Mouse (Mus musculus) adrenal gland, adult 2 months (tissue): ENCODE results near the gene Cfd. TPM values are rescaled to one million over a fixed set of nuclear protein-coding genes. Genes with fewer than 3 reads are reported as not detected.

Experiments used
- DNase-seq: peaks from one replicate; pipeline ENCODE4 v3.0.0; 2021
- microRNA-seq, 2 experiments: library from miRNA; unstranded; fragments of <30 nt; microRNA quantifications; one replicate each; pipeline ENCODE4 v1.2.0; 2021
- polyA plus RNA-seq: library from polyadenylated mRNA; depleted of rRNA; stranded (reverse); fragments of >200 nt; gene quantifications from 2 replicates; pipeline ENCODE4 v1.2.3, GENCODE M21; 2012; rRNA removed
- total RNA-seq, 2 experiments: library from RNA; stranded (reverse); gene quantifications; 2 replicates each; pipeline ENCODE4 v1.2.3; 2021

Cfd gene
- total and polyA plus RNA-seq, 3 experiments = 2,358 to 4,988 (median 4,405) TPM

DNA sequence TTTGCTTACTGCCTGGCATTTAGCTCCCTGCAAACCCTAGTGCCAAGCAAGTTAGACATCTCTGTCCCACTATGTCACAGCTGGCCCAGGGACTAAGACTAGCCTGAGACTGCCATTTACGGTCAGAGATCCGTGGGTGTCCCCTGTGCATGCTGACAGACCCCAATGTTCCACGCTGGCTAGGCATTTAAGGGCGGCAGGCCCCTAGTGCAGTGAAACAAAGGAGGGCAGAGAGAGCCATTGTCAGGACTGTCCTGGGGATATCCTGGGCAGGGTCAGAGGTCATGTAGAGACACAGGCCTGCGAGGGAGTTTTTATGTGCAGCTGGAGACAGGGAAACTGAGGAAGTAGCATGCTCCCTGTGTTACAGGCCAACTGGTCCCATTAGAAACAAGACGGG, 43.2 kb downstream of the Cfd start:
- DNase-seq = no peak

DNA sequence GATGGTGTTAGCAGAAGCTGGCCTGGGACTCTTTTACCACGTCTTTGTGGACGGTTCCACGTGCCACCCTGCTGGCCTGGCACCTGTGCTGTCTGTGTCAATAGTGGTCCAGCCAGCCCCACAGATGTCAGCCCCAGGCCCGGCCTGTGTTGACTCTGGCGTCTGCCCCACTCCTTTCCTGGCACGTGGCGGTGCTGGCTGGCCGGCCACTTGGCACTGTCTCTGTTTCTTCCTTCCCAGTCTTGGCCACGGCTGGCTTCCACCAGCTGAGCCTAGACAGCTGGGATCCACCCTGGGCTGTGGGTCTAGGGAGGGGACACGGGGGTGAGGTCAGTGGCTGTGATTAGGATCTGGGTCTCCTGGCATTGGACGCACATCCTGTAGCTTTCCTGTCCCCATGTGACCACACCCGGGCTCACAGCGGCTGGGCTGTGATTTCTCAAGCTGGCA, 43.6 kb downstream of the Cfd start:
- DNase-seq = peak; percentile 89

DNA sequence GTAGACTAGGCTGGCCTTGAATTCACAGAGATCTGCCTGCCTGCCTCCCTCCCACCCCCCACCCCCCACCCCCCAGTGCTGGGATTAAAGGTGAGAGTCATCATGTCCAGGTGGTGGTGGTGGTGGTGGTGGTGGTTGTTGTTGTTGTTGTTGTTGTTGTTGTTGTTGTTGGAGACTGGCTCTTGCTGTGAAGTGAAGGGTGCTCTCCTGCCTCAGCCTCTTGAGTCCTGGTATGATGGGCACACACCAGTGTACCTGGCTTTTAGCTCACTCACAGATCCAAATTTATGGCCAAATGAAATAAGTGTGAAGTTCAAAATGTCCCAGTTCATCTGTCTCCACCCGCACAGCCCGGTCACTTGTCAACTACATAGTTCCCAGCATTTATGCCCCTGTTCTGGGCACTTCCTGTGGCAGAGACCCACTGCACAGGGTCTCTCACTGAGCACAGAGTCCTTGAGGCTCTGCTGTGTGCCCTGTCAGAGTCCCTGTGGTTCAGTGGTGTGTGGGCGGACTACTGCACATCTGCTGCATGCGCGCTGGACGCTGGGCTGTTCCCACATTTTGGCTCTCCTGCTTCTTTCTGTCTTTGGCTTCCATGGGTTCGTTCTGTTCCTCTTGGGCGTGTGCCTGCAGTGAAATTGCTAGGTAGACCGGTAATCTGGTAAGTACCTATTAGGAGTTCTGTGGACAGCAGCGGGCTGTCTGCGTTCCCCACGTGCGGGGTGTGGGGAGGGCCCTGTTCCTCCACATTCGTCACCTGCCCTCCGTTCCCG, 44.3 kb downstream of the Cfd start:
- no peak for DNase-seq

DNA sequence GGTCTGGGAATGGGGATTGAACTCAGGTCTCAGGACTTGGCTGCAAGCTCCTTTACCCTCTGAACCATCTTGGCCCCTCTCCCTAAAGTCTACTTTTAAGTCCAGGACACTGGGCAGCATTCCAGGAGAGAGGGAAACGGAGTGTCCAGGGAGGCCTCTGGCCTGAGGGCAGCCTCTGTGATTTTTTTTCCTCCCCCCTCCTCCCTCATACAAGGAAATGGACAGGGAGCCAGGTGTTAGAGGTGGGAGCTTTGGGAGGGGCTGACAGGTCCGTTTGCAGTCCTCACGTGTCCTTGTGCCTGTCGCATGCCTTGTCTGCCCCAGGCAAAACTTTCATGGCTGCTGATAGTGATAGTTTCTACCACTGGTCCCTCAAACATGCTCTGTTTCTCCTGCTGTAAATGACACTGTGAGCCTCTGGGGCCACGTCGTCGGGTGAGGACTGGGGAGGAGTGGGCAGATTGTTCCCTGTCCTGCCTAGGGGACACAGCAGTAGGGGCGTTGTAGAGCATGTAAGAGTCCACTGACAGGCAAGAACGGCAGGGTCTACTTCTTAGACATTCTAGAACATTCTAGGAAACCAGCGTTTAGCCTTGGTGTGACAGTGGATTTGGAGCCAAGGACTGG, 45.7 kb downstream of the Cfd start:
- DNase-seq = peak; percentile 49

DNA sequence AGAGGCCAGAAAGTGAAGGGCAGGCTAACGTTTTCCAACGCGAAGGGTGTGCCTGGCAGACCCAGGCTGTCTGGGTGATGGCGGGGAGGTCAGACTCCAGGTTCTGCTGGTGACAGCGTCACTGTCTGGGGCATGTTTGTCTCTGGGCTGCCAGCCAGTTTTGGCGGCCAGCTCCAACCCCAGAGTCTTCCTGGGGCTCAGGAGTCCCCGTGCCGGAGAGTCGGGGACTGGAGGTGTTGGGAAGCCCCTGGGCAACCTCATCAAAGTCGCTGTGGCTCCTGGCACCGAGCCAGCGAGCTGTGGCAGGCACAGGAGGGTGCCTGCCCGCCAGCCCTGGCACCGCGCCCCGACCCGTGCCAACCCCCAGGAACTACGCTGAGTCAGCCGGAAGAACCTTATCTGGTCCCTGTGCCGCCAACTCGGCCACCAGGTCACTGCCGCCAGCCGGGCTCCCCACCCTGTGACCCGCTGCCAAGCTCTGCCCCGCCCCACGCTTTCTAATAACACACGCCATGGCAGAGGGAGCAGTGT, 46.3 kb downstream of the Cfd start:
- peak; percentile 95 for DNase-seq

DNA sequence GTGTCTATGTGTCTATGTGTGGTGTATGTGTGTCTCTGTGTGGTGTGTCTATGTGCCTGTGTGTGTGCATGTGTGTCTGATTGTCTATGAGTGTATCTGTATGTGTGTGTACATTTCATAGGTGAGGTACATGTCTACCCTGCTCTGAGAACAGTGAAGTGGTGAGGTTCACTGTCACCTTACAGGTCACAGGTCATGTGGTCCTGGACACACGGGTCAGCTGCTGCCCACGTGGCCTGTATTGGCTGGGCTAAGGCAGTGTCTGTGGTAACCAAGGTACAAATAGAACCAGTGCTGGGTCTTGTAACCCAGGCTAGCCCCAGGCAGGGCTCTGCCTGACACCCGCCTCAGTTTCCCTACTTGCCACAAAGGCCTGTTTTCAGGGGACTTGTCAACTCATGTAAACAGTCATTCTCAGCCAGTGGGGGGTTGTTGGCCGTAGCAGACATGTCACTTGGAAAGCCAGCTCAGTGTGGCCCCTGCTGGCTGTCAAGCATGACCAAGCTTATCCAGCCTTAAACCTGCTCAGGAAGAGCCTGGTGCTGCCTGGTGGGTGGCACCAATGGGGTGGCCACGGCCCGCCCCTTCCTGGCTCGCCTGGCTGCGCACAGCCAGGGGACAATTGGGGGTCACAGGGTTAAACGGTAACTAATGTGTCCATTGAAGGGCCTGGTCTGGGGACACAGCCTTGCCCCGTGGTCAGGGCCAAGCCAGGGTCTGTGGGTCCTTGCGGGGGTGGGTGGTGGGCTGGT, 47.3 kb downstream of the Cfd start:
- no peak for DNase-seq

DNA sequence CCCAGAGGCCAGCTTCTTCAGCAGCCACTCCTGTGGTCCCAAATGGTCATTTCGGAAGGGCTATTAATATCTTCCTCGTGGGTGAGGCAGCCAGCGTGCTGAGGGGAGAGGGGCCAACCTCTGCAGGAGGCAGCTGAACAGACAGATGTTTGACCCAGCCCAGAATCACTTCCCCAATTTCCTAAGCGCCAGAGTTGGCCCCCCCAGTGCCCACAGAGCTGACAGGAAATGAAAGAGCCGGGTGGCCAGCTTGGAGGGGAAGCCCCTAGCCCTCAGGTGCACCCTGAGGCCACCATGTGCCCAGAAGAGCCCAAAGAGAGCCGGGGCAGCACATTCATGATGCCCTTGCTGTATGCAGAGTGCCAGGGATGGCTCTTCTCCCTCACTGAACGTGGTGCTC, 50.1 kb downstream of the Cfd start:
- DNase-seq = no peak

Small RNA genes lying within 50 kb of the gene (microRNA-seq; reads per million reads assigned to microRNA genes)
- gene Mir6910 = 0 reads per million in 2 experiments

Other genes starting within 250 kb of the Cfd start
Only the 30 nearest of the 35 such genes appear.
- gene Tpgs1, start 221.5 kb upstream of the Cfd start, total RNA-seq = 10 to 100 TPM; 29.5 to 40.7 TPM
- gene Tpgs1, start 221.5 kb upstream of the Cfd start, polyA plus RNA-seq = 147 and 149 TPM in 2 replicates
- gene Cdc34, start 208.7 kb upstream of the Cfd start, total RNA-seq = 100 to 1,000 TPM in 1 of 2 experiments, 10 to 100 TPM in 1; 87.7 to 122 TPM
- gene Cdc34, start 208.7 kb upstream of the Cfd start, polyA plus RNA-seq = 174 and 205 TPM in 2 replicates
- 1 to 10 TPM; 1.0 to 2.2 TPM for gene Gzmm, start 201.8 kb upstream of the Cfd start, total RNA-seq
- 0.52 and 0.55 TPM in 2 replicates for gene Gzmm, start 201.8 kb upstream of the Cfd start, polyA plus RNA-seq
- gene Bsg, start 186.4 kb upstream of the Cfd start, total RNA-seq = 100 to 1,000 TPM; 588 to 674 TPM
- 314 and 321 TPM in 2 replicates for gene Bsg, start 186.4 kb upstream of the Cfd start, polyA plus RNA-seq
- gene Hcn2, start 174.2 kb upstream of the Cfd start, total RNA-seq = 1 to 10 TPM; 5.9 to 6.0 TPM
- 20.2 and 27.8 TPM in 2 replicates for gene Hcn2, start 174.2 kb upstream of the Cfd start, polyA plus RNA-seq
- 10 to 100 TPM; 55.4 to 62.8 TPM for gene Polrmt, start 144.3 kb upstream of the Cfd start, total RNA-seq
- gene Polrmt, start 144.3 kb upstream of the Cfd start, polyA plus RNA-seq = 87.6 and 89.0 TPM in 2 replicates
- not detected for gene Fgf22, start 135.8 kb upstream of the Cfd start, total RNA-seq
- gene Fgf22, start 135.8 kb upstream of the Cfd start, polyA plus RNA-seq = 0.18 and 0.68 TPM in 2 replicates
- 10 to 100 TPM; 51.6 to 51.8 TPM for gene Rnf126, start 123.9 kb upstream of the Cfd start, total RNA-seq
- gene Rnf126, start 123.9 kb upstream of the Cfd start, polyA plus RNA-seq = 222 and 226 TPM in 2 replicates
- gene Fstl3, start 113.6 kb upstream of the Cfd start, total RNA-seq = 10 to 100 TPM in 1 of 2 experiments, 1 to 10 TPM in 1; 10.0 to 37.2 TPM
- gene Fstl3, start 113.6 kb upstream of the Cfd start, polyA plus RNA-seq = 47.0 and 74.7 TPM in 2 replicates
- gene Prss57, start 99.9 kb upstream of the Cfd start, total RNA-seq = under 1 TPM in 1 of 2 experiments, not detected in 1; 0.21 TPM
- 0.28 TPM in 1 of 2 replicates, not detected in the other for gene Prss57, start 99.9 kb upstream of the Cfd start, polyA plus RNA-seq
- gene Palm, start 97.3 kb upstream of the Cfd start, total RNA-seq = 100 to 1,000 TPM in 1 of 2 experiments, 10 to 100 TPM in 1; 68.1 to 105 TPM
- 138 and 146 TPM in 2 replicates for gene Palm, start 97.3 kb upstream of the Cfd start, polyA plus RNA-seq
- gene Misp, start 69.9 kb upstream of the Cfd start, total RNA-seq = under 1 TPM; 0.31 to 0.32 TPM
- 0.03 and 0.10 TPM in 2 replicates for gene Misp, start 69.9 kb upstream of the Cfd start, polyA plus RNA-seq
- 100 to 1,000 TPM; 217 to 332 TPM for gene Ptbp1, start 36.4 kb upstream of the Cfd start, total RNA-seq
- gene Ptbp1, start 36.4 kb upstream of the Cfd start, polyA plus RNA-seq = 175 and 259 TPM in 2 replicates
- under 1 TPM; 0.62 to 0.63 TPM for gene Prtn3, start 16.4 kb upstream of the Cfd start, total RNA-seq
- gene Prtn3, start 16.4 kb upstream of the Cfd start, polyA plus RNA-seq = 3.4 and 4.1 TPM in 2 replicates
- 1 to 10 TPM; 1.2 to 2.2 TPM for gene Plppr3, start 16.2 kb upstream of the Cfd start, total RNA-seq
- 4.2 and 4.6 TPM in 2 replicates for gene Plppr3, start 16.2 kb upstream of the Cfd start, polyA plus RNA-seq
- under 1 TPM; 0.49 to 0.79 TPM for gene Elane, start 4.6 kb upstream of the Cfd start, total RNA-seq
- 0.34 and 1.1 TPM in 2 replicates for gene Elane, start 4.6 kb upstream of the Cfd start, polyA plus RNA-seq
- gene Med16, start 18.1 kb downstream of the Cfd start, total RNA-seq = 10 to 100 TPM; 38.4 to 43.0 TPM
- 126 and 132 TPM in 2 replicates for gene Med16, start 18.1 kb downstream of the Cfd start, polyA plus RNA-seq
- gene Gm26602, start 20.0 kb downstream of the Cfd start, total RNA-seq = not detected
- gene Gm26602, start 20.0 kb downstream of the Cfd start, polyA plus RNA-seq = not detected in 2 replicates
- 1 to 10 TPM; 1.4 TPM for gene Kiss1r, start 26.1 kb downstream of the Cfd start, total RNA-seq
- 11.8 and 15.1 TPM in 2 replicates for gene Kiss1r, start 26.1 kb downstream of the Cfd start, polyA plus RNA-seq
- gene R3hdm4, start 30.4 kb downstream of the Cfd start, total RNA-seq = 10 to 100 TPM; 87.8 to 93.5 TPM
- gene R3hdm4, start 30.4 kb downstream of the Cfd start, polyA plus RNA-seq = 197 and 231 TPM in 2 replicates
- 1 to 10 TPM; 4.6 to 6.5 TPM for gene Arid3a, start 36.2 kb downstream of the Cfd start, total RNA-seq
- gene Arid3a, start 36.2 kb downstream of the Cfd start, polyA plus RNA-seq = 5.9 and 9.1 TPM in 2 replicates
- 10 to 100 TPM; 29.4 to 31.5 TPM for gene Wdr18, start 69.3 kb downstream of the Cfd start, total RNA-seq
- 66.1 and 66.8 TPM in 2 replicates for gene Wdr18, start 69.3 kb downstream of the Cfd start, polyA plus RNA-seq
- gene Grin3b, start 79.9 kb downstream of the Cfd start, total RNA-seq = under 1 TPM in 1 of 2 experiments, not detected in 1; 0.31 TPM
- 0.09 and 0.17 TPM in 2 replicates for gene Grin3b, start 79.9 kb downstream of the Cfd start, polyA plus RNA-seq
- gene Tmem259, start 93.5 kb downstream of the Cfd start, total RNA-seq = 100 to 1,000 TPM; 142 to 143 TPM
- 619 and 624 TPM in 2 replicates for gene Tmem259, start 93.5 kb downstream of the Cfd start, polyA plus RNA-seq
- 10 to 100 TPM; 29.5 to 50.1 TPM for gene Cnn2, start 97.7 kb downstream of the Cfd start, total RNA-seq
- gene Cnn2, start 97.7 kb downstream of the Cfd start, polyA plus RNA-seq = 53.0 and 58.8 TPM in 2 replicates
- 10 to 100 TPM; 18.4 to 22.9 TPM for gene Abca7, start 105.6 kb downstream of the Cfd start, total RNA-seq
- 28.6 TPM in 2 replicates for gene Abca7, start 105.6 kb downstream of the Cfd start, polyA plus RNA-seq
- 1 to 10 TPM; 3.9 to 6.7 TPM for gene Arhgap45, start 125.8 kb downstream of the Cfd start, total RNA-seq
- gene Arhgap45, start 125.8 kb downstream of the Cfd start, polyA plus RNA-seq = 11.0 and 14.6 TPM in 2 replicates
- gene Polr2e, start 148.9 kb downstream of the Cfd start, total RNA-seq = 100 to 1,000 TPM in 1 of 2 experiments, 10 to 100 TPM in 1; 97.3 to 106 TPM
- gene Polr2e, start 148.9 kb downstream of the Cfd start, polyA plus RNA-seq = 111 and 122 TPM in 2 replicates
- 1,000 to 10,000 TPM; 1,287 to 1,377 TPM for gene Gpx4, start 156.3 kb downstream of the Cfd start, total RNA-seq
- 1,827 and 2,443 TPM in 2 replicates for gene Gpx4, start 156.3 kb downstream of the Cfd start, polyA plus RNA-seq
- gene Sbno2, start 214.7 kb downstream of the Cfd start, total RNA-seq = 10 to 100 TPM; 38.5 to 59.3 TPM
- gene Sbno2, start 214.7 kb downstream of the Cfd start, polyA plus RNA-seq = 102 and 120 TPM in 2 replicates